In genomic region chr9:58243696-58244095, GRCm38 (mm10) we compare ENCODE assay signal across 1 mouse cellular context.
TF ChIP-seq lines count a peak whose summit lies in the region.

No protein-coding gene starts in this region.

TF ChIP-seq in CH12.LX, 34 proteins besides CTCF, POLR2A, EP300 and RAD21:
- TF ChIP-seq E2F4 (IDR thresholded peaks at IDR 0.05; ENCODE audit: insufficient replicate concordance, low read depth, low read length) (no peak), USF1 (IDR thresholded peaks at IDR 0.05; ENCODE audit: low read depth, low read length) (no peak), MAX (IDR thresholded peaks at IDR 0.05; ENCODE audit: low read length) (no peak), ZMIZ1 (IDR thresholded peaks at IDR 0.05; ENCODE audit: low read depth, low read length) (no peak), ETS1 (conservative IDR thresholded peaks at IDR 0.05; ENCODE audit: low read depth, low read length) (no peak), SIN3A (IDR thresholded peaks at IDR 0.05; ENCODE audit: low read length) (no peak)
